ENCODE assay signal across 47 mouse cellular contexts in the genomic region with DNA sequence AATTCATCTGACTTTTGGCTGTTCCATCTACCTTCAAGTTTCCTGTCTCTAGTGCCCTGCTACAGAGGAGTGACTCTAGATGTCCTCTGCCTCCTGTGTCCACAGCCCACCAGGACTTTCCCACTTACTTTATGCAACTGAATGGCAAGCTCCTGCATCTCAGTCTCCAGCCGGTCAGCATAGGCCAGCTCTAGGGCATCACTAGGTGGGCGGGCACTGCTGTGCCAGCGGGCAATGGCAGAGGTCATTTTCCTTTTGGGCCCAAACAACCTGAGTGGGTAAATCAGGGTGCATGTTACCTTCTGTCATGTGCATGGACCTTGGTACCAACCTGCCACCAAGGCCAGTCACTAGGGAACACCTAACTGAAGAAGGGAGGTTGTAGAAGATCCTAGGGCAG. TPM values are rescaled to one million over a fixed set of nuclear protein-coding genes. Genes with fewer than 3 reads are reported as not detected.
"Had no signal": no experiment of that assay in that cellular context is flagged by ENCODE, and none has a peak within 500 bp of the region (broad histone marks: within the 10 kb centered on the region; RNA-seq: fewer than 3 reads in every experiment).

No protein-coding gene starts in this region.

- DNase-seq: heart, postnatal 10 days; heart, postnatal 14 days; heart, postnatal 36 days; heart, postnatal 4 days; kidney, adult 11 months; kidney, adult 18-20 months; kidney, adult 2 months; kidney, adult 9 months; kidney, postnatal 10 days; kidney, postnatal 14 days; kidney, postnatal 36 days; kidney, postnatal 4 days; layer of hippocampus, adult 9-11 months; layer of hippocampus, postnatal 36 days had no signal

- H3K4me3 ChIP-seq: heart, embryonic 10.5 days; heart, embryonic 12.5 days; heart, embryonic 13.5 days; heart, embryonic 15.5 days; hindbrain, embryonic 10.5 days; hindbrain, embryonic 12.5 days; hindbrain, embryonic 13.5 days; hindbrain, embryonic 15.5 days; intestine, embryonic 15.5 days; kidney, embryonic 15.5 days; left cerebral cortex, adult 2 months had no signal

- H3K9ac ChIP-seq: heart, embryonic 12.5 days; heart, embryonic 13.5 days; heart, embryonic 15.5 days; hindbrain, embryonic 12.5 days; hindbrain, embryonic 13.5 days; hindbrain, embryonic 14.5 days; hindbrain, embryonic 15.5 days; intestine, embryonic 15.5 days; kidney, embryonic 15.5 days had no signal

- H3K27ac ChIP-seq: heart, embryonic 10.5 days; heart, embryonic 13.5 days; heart, embryonic 15.5 days; hindbrain, embryonic 10.5 days; hindbrain, embryonic 12.5 days; hindbrain, embryonic 13.5 days; hindbrain, embryonic 14.5 days; hindbrain, embryonic 15.5 days; hindbrain, postnatal 0 days; intestine, embryonic 15.5 days; kidney, embryonic 15.5 days; kidney, postnatal 0 days; left cerebral cortex, adult 2 months had no signal

- H3K27me3 ChIP-seq: heart, embryonic 12.5 days; heart, embryonic 13.5 days; heart, embryonic 15.5 days; hindbrain, embryonic 12.5 days; hindbrain, embryonic 13.5 days; hindbrain, embryonic 15.5 days; intestine, embryonic 15.5 days; kidney, embryonic 15.5 days had no signal

RNA-seq across cellular contexts. Expression of gene Sept12, which starts 54.2 kb away (rescaled TPM):
- total RNA-seq: heart, postnatal 10 days; heart, postnatal 14 days; heart, postnatal 25 days; heart, postnatal 36 days; heart, postnatal 4 days; hematopoietic stem cell, adult 5-6 weeks; hindbrain, postnatal 0 days; layer of hippocampus, adult 18-20 months; layer of hippocampus, adult 8-10 months; layer of hippocampus, postnatal 10 days; layer of hippocampus, postnatal 25 days; layer of hippocampus, postnatal 36 days; left cerebral cortex, adult 18-20 months; left cerebral cortex, adult 2 months; left cerebral cortex, adult 8-10 months had no signal
- polyA plus RNA-seq: heart, embryonic 10.5 days; heart, embryonic 11.5 days; heart, embryonic 12.5 days; heart, embryonic 13.5 days; heart, embryonic 14.5 days; heart, embryonic 15.5 days; heart, embryonic 16.5 days; heart, postnatal 0 days; hindbrain, embryonic 11.5 days; hindbrain, embryonic 12.5 days; hindbrain, embryonic 13.5 days; hindbrain, embryonic 14.5 days; hindbrain, embryonic 15.5 days; hindbrain, embryonic 16.5 days; hindbrain, postnatal 0 days; inflammation-experienced regulatory T-cells, adult 6 months; intestine, embryonic 14.5 days; intestine, embryonic 15.5 days; intestine, embryonic 16.5 days; intestine, postnatal 0 days; kidney, adult 2 months; kidney, embryonic 15.5 days; kidney, embryonic 16.5 days; kidney, postnatal 0 days had no signal
